Mouse (Mus musculus) myocyte (in vitro differentiated cells): ENCODE data around the gene Nt5c2.

ENCODE experiments used
- CEBPB ChIP-seq: IDR thresholded peaks from 2 replicates; pipeline ENCODE4 v1.6.1; 2011; ENCODE audit warnings: mild to moderate bottlenecking, moderate library complexity; ENCODE audit not compliant: poor library complexity, insufficient read depth, severe bottlenecking
- E2F4 ChIP-seq: IDR thresholded peaks from one replicate; pipeline ENCODE4 v1.6.1; 2011; ENCODE audit warnings: mild to moderate bottlenecking, control low read depth, moderate library complexity; ENCODE audit not compliant: insufficient read depth
- MAX ChIP-seq: IDR thresholded peaks from one replicate; pipeline ENCODE4 v1.6.1; 2011; ENCODE audit warnings: low read depth, mild to moderate bottlenecking, control low read depth
- MYOD1 ChIP-seq, 3 experiments: IDR thresholded peaks; one replicate each; pipeline ENCODE4 v1.6.1; 2011; ENCODE audit warnings: control low read depth in 2 of 3, low read depth in 2 of 3, mild to moderate bottlenecking in 2 of 3, moderate library complexity in 1 of 3; ENCODE audit not compliant: insufficient read length in 2 of 3, control insufficient read depth in 1 of 3
- POLR2A ChIP-seq: IDR thresholded peaks from one replicate; pipeline ENCODE4 v1.6.1; 2011; ENCODE audit warnings: low read depth, mild to moderate bottlenecking, control low read depth, moderate library complexity; ENCODE audit not compliant: insufficient read length
- POLR2AphosphoS2 ChIP-seq: IDR thresholded peaks from one replicate; pipeline ENCODE4 v1.6.1; 2011; ENCODE audit warnings: low read depth, control low read depth; ENCODE audit not compliant: insufficient read length
- REST ChIP-seq: IDR thresholded peaks from one replicate; pipeline ENCODE4 v1.6.1; 2011; ENCODE audit warnings: mild to moderate bottlenecking, control low read depth, moderate library complexity; ENCODE audit not compliant: insufficient read depth, insufficient read length
- TCF12 ChIP-seq: IDR thresholded peaks from one replicate; pipeline ENCODE4 v1.6.1; 2011; ENCODE audit warnings: mild to moderate bottlenecking, control low read depth; ENCODE audit not compliant: poor library complexity, insufficient read depth, severe bottlenecking
- USF1 ChIP-seq: IDR thresholded peaks from one replicate; pipeline ENCODE4 v1.6.1; 2011; ENCODE audit warnings: low read depth, mild to moderate bottlenecking, control low read depth, moderate library complexity

DNA sequence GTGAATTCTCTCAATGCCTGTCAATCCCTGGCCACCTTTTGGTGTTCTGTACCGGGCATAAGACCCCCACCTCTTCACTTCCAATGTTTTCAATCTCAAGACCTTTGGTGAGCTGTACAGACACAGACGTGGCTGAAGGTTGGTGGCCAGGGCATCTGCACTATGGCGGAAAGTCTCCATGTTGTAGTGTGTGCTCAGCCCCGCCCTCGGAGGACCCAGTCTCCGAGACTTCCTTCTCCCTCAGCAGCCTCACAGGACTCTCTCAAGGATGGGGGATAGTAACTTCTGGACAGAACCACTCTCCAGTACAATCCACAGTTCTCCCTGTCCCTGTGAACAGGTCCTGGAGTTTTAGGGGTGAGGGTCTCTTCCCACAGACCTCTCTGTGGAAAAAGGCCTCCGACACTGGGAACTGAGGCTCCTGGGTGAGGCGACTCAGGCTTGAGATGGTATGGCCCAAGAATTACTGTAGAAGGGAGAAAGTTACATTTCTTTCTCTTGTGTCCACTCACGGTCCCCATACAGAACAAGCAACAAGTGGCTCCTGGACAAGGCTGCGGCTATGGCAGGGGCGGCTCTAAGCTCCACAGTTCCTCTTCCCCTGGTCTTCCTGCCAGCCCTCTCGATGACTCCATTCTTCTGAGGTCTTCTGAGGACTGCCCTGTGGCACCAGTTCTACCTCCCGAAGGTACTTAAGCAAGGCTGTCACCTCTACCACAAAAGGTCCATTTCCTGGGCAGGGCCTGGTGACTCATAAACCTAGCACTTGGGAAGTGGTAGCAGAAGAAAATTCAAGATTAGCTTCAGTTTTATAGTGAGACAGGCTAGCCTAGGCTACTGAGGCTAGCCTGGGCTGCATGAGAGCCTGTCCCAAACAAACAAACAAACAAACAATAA lies 30.0 kb downstream of the Nt5c2 start:
- TF ChIP-seq POLR2AphosphoS2 = no peak
- TF ChIP-seq MAX = no peak
- no peak for TF ChIP-seq POLR2A
- no peak for TF ChIP-seq USF1
- no peak for TF ChIP-seq E2F4
- no peak for TF ChIP-seq REST
- no peak for TF ChIP-seq CEBPB
- TF ChIP-seq MYOD1 (IDR thresholded peaks at IDR 0.05; ENCODE audit: control insufficient read depth in 1 of 3, insufficient read length in 2 of 3, low read depth in 2 of 3) = no peak
- TF ChIP-seq TCF12 = no peak
